Comparison of ENCODE assay signal across 8 mouse cellular contexts in the genomic region with DNA sequence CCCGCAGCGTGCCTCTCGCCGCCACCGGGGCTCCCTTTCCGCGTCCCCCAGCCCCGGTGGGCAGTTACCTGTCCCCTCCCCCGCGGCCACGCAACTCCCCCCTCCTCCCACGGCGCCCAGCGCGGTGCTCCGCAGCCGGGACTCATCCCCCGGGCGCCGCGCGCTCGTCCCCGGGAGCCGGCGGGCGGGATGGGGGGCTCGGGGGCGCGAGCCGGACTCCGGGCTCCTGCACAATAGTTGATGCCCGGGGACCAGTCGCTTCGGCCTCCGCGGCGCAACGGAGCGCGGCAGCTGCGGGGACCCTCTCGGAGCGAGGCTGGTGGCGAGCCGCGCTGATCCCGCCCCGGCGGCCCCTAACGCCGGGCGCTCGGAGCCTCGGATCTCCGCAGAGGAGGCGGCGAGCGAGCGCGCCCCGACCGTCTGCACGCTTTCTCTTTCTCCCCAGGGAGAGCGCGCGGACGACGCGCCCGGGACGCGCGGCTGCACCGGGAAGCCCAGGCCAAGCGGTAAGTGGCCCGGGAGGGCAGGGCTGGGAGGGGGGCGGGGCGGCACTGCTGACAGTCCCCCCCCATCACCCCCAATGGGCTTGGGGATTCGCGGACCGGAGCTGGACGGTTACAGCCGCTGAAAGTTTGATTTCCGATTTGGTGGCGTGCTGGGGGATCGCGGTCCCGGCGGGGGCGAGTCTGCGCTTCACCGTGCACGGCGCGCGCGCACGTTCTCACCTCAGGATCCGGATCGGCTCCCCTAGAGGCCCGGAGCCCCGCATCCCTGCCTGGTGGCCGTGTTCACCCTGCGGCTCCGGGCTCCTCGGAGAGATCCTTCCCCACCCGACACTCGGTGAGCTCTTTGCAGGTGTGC. TPM values are rescaled to one million over a fixed set of nuclear protein-coding genes. Genes with fewer than 3 reads are reported as not detected.
A peak's percentile ranks its signal among the peaks of the same experiment; 100 is the strongest.
DNase-seq lines count a peak whose midpoint lies in the region; ATAC-seq and TF ChIP-seq lines count a peak whose summit lies in the region.

No protein-coding gene starts in this region.

- peak overlapping the region; percentile 97 for H3K9ac ChIP-seq in ES-Bruce4 (ENCODE audit: low read depth, poor library complexity, severe bottlenecking)
- peak overlapping the region; percentile 90 for H3K9ac ChIP-seq in lung, embryonic 14.5 days

- peaks cover 3% of the 10 kb centered on the region for H3K4me1 ChIP-seq in ES-Bruce4 (ENCODE audit: control insufficient read depth, insufficient read depth, low read length)
- H3K4me1 ChIP-seq in lung, embryonic 14.5 days (ENCODE audit: insufficient read depth) = peaks cover 2% of the 10 kb centered on the region; the same call in 1 of the 2 replicates
- H3K4me1 ChIP-seq in thymus, adult 2 months (replicated peaks; ENCODE audit: control insufficient read depth, insufficient read depth, low read length) = peaks cover 40% of the 10 kb centered on the region

- H3K4me3 ChIP-seq in ES-Bruce4 (ENCODE audit: low read depth, low read length) = peak overlapping the region; percentile 73
- H3K4me3 ChIP-seq in lung, embryonic 14.5 days (ENCODE audit: low read depth, low read length) = peak overlapping the region; percentile 83
- H3K4me3 ChIP-seq in thymus, adult 2 months (ENCODE audit: control insufficient read depth, insufficient read depth, low read length) = peak overlapping the region; percentile 94

- WGBS in lung, embryonic 14.5 days = under 1% methylated on average over 96 of the region's 109 CpGs
- under 1% methylated on average over 109 of the region's 109 CpGs for WGBS in thymus, adult 2 months

- no peaks in the 10 kb centered on the region for H3K27me3 ChIP-seq in ES-Bruce4 (ENCODE audit: control insufficient read depth, insufficient read depth, low read length, poor library complexity, severe bottlenecking)
- no peaks in the 10 kb centered on the region for H3K27me3 ChIP-seq in lung, embryonic 14.5 days (ENCODE audit: insufficient read depth, low read length)
- H3K27me3 ChIP-seq in thymus, adult 2 months (ENCODE audit: control insufficient read depth, insufficient read depth, low read length) = no peaks in the 10 kb centered on the region

- H3K9me3 ChIP-seq in ES-Bruce4 (replicated peaks; ENCODE audit: control insufficient read depth, insufficient read depth, low read length, poor library complexity, severe bottlenecking) = no peaks in the 10 kb centered on the region
- no peaks in the 10 kb centered on the region for H3K9me3 ChIP-seq in lung, embryonic 14.5 days (ENCODE audit: low read depth, low read length)

- H3K4me2 ChIP-seq in lung, embryonic 14.5 days = peak overlapping the region; percentile 95

- ATAC-seq in hematopoietic stem cell, adult 5-6 weeks (replicated peaks in 1 of 2; ENCODE audit: insufficient read depth in 1 of 2, low FRiP score in 2 of 2, low TSS enrichment in 1 of 2, low read depth in 1 of 2, poor library complexity in 2 of 2, severe bottlenecking in 2 of 2) = peak; percentile 25 to 33
- ATAC-seq in lung, embryonic 14.5 days (ENCODE audit: insufficient read depth) = peak; percentile 71
- peak; percentile 5; the same call in 1 of the 2 replicates for ATAC-seq in neutrophil, adult 5-6 weeks (ENCODE audit: extremely low read depth, insufficient number of reproducible peaks, low FRiP score, poor library complexity, severe bottlenecking)

- no peak for TF ChIP-seq CTCF in ES-Bruce4 (IDR thresholded peaks at IDR 0.05; ENCODE audit: low read depth, low read length)
- no peak; the same call in 1 of the 2 replicates for TF ChIP-seq CTCF in lung, embryonic 14.5 days (IDR thresholded peaks at IDR 0.05; ENCODE audit: low read depth)
- TF ChIP-seq CTCF in thymus, adult 2 months (IDR thresholded peaks at IDR 0.05; ENCODE audit: borderline replicate concordance, control insufficient read depth, extremely low read depth, insufficient read depth, low read length, poor library complexity) = 0 out of 2 replicates have a peak, but pooled peaks have one; percentile 34

- DNase-seq in cerebellum, adult 11-12 months = peak; percentile 70
- DNase-seq in forelimb bud, embryonic 11.5 days (ENCODE audit: low read depth, low spot score) = peak; percentile 50
- peak; percentile 52 for DNase-seq in layer of hippocampus, adult 9-10 months (ENCODE audit: low spot score)
- DNase-seq in lung, embryonic 14.5 days = peak; percentile 85
- DNase-seq in thymus, adult 2 months = peak; percentile 77

- no peak overlapping the region for H3K27ac ChIP-seq in ES-Bruce4 (ENCODE audit: insufficient read depth, low read length)
- peak overlapping the region; percentile 96 for H3K27ac ChIP-seq in lung, embryonic 14.5 days (ENCODE audit: low read depth)
- H3K27ac ChIP-seq in thymus, adult 2 months (ENCODE audit: control insufficient read depth, insufficient read depth, low read length) = peak overlapping the region; percentile 21; the same call in 1 of the 2 replicates

- H3K36me3 ChIP-seq in ES-Bruce4 (ENCODE audit: control insufficient read depth, insufficient read depth, low read length, poor library complexity, severe bottlenecking) = no peaks in the 10 kb centered on the region
- no peaks in the 10 kb centered on the region for H3K36me3 ChIP-seq in lung, embryonic 14.5 days (ENCODE audit: insufficient read depth)
- no peaks in the 10 kb centered on the region for H3K36me3 ChIP-seq in thymus, adult 2 months (ENCODE audit: control insufficient read depth, insufficient read depth, low read length)

- no peak for TF ChIP-seq POLR2A in ES-Bruce4 (IDR thresholded peaks at IDR 0.05; ENCODE audit: insufficient read depth, low read length)
- peak; percentile 20; the same call in 1 of the 2 replicates for TF ChIP-seq POLR2A in thymus, adult 2 months (IDR thresholded peaks at IDR 0.05; ENCODE audit: control insufficient read depth, extremely low read depth, insufficient read depth, low read length, poor library complexity)

- no peak for TF ChIP-seq EP300 in ES-Bruce4 (IDR thresholded peaks at IDR 0.05; ENCODE audit: insufficient read depth, low read depth, low read length)

RNA-seq across cellular contexts. Expression of gene Sipa1l1, which starts 0.7 kb away (rescaled TPM):
- polyA plus RNA-seq in ES-Bruce4 (2011; ENCODE audit: insufficient read depth, insufficient read length, low read depth, missing spikeins) = 44.9 and 49.1 TPM in 2 replicates
- total RNA-seq in hematopoietic stem cell, adult 5-6 weeks (2017) = 27.9 and 30.4 TPM in 2 replicates
- polyA plus RNA-seq in lung, embryonic 14.5 days (2014; fragmentation: Nextera tagmentation; extraction: Ambion mirVana) = 30.5 and 30.8 TPM in 2 replicates
- 63.7 and 69.6 TPM in 2 replicates for total RNA-seq in neutrophil, adult 5-6 weeks (2017)
- 43.7 and 50.0 TPM in 2 replicates for polyA plus RNA-seq in thymus, adult 2 months (2012; rRNA removed)

Comparison
In these comparisons a context has a peak if more than half of its experiments do, and no peak if none do; other contexts are left out.
1. ATAC-seq: peak in every context shown above with its lines; median percentile 71 in lung, embryonic 14.5 days; 29 in hematopoietic stem cell, adult 5-6 weeks; 5 in neutrophil, adult 5-6 weeks.